Mouse (Mus musculus): ENCODE results near the gene Elfn2.

DNA sequence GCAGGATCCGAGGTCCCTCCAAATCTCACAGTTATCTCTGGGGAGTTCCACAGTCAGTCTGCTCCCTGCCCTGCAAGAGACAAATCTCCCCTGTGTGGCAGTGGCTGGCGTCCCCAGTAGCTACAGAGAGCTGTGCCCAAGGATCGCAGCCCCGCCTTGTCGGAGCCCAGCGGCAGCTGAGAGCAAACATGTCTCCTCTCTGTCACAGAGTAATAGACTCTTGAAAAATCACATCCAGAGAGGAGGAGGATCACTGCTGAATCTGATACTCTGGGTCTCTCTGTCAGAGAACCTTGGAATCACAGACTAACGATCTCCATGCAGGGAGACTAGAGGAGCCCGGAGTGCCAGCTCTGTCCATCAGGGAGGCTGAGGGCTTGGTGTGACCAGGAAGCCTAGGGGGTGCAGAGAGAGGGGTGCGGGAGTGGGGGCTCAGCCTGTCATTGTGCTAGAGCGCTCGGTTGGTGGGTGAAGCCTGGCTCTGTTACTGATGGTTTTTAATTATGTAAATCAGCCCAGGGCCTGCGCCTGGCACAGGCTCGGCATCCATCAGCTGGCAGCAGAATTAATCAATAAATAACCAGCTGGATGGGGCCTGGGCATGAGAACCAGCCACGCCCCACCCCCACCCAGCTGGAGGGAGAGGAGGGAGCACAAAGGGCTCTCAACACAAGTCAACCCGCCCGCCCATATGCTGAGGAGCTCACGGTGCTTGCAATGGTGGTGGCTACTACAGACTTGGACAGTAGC lies 17.0 kb upstream of the Elfn2 start:
- TF ChIP-seq CTCF (IDR thresholded peaks at IDR 0.05; ENCODE audit: low read depth, low read length) (no peak), POLR2A (IDR thresholded peaks at IDR 0.05; ENCODE audit: extremely low read depth, insufficient read depth, low read length) (no peak)

Data from liver, adult 2 months (tissue).